Mouse (Mus musculus): ENCODE results near the gene Dock9. TPM values are rescaled to one million over a fixed set of nuclear protein-coding genes. Genes with fewer than 3 reads are reported as not detected.

The Dock9 gene
- total RNA-seq, 2 experiments from 2014 or later = 13.4 to 14.2 TPM

GRCm38 (mm10) chr14:121793639-121794038, 4.0 kb downstream of the Dock9 start:
- DNase-seq (ENCODE audit: low spot score) = no peak

- DNase-seq (ENCODE audit: low spot score) = no peak
Measured at GRCm38 (mm10) chr14:121791935-121792334, 5.7 kb downstream of the Dock9 start.

GRCm38 (mm10) chr14:121791112-121791511, 6.5 kb downstream of the Dock9 start:
- DNase-seq (ENCODE audit: low spot score) = no peak

GRCm38 (mm10) chr14:121789273-121789672, 8.4 kb downstream of the Dock9 start:
- no peak for DNase-seq (ENCODE audit: low spot score)

GRCm38 (mm10) chr14:121788451-121788850, 9.2 kb downstream of the Dock9 start:
- DNase-seq (ENCODE audit: low spot score) = no peak

- DNase-seq (ENCODE audit: low spot score) = no peak
Measured at GRCm38 (mm10) chr14:121787430-121787829, 10.2 kb downstream of the Dock9 start.

GRCm38 (mm10) chr14:121786900-121787299, 10.7 kb downstream of the Dock9 start:
- no peak for DNase-seq (ENCODE audit: low spot score)

GRCm38 (mm10) chr14:121785394-121785793, 12.2 kb downstream of the Dock9 start:
- no peak for DNase-seq (ENCODE audit: low spot score)

- DNase-seq (ENCODE audit: low spot score) = peak; percentile 14
Measured at GRCm38 (mm10) chr14:121780942-121781531, 16.6 kb downstream of the Dock9 start.

- DNase-seq (ENCODE audit: low spot score) = no peak
Measured at GRCm38 (mm10) chr14:121780144-121780913, 17.3 kb downstream of the Dock9 start.

- no peak for DNase-seq (ENCODE audit: low spot score)
Measured at GRCm38 (mm10) chr14:121779620-121780019, 18.0 kb downstream of the Dock9 start.

GRCm38 (mm10) chr14:121777279-121777831, 20.3 kb downstream of the Dock9 start:
- DNase-seq (ENCODE audit: low spot score) = no peak

GRCm38 (mm10) chr14:121776749-121777148, 20.9 kb downstream of the Dock9 start:
- no peak for DNase-seq (ENCODE audit: low spot score)

- no peak for DNase-seq (ENCODE audit: low spot score)
Measured at GRCm38 (mm10) chr14:121762021-121762452, 35.6 kb downstream of the Dock9 start.

GRCm38 (mm10) chr14:121760403-121760802, 37.2 kb downstream of the Dock9 start:
- no peak for DNase-seq (ENCODE audit: low spot score)

GRCm38 (mm10) chr14:121754110-121754509, 43.5 kb downstream of the Dock9 start:
- DNase-seq (ENCODE audit: low spot score) = peak; percentile 78

GRCm38 (mm10) chr14:121752686-121753426, 44.8 kb downstream of the Dock9 start:
- peak; percentile 31 for DNase-seq (ENCODE audit: low spot score)

- no peak for DNase-seq (ENCODE audit: low spot score)
Measured at GRCm38 (mm10) chr14:121749606-121750005, 48.0 kb downstream of the Dock9 start.

- no peak for DNase-seq (ENCODE audit: low spot score)
Measured at GRCm38 (mm10) chr14:121749084-121749483, 48.6 kb downstream of the Dock9 start.

GRCm38 (mm10) chr14:121747360-121747759, 50.3 kb downstream of the Dock9 start:
- DNase-seq (ENCODE audit: low spot score) = no peak

GRCm38 (mm10) chr14:121743787-121744417, 53.7 kb downstream of the Dock9 start:
- no peak for DNase-seq (ENCODE audit: low spot score)

Measured in gastrocnemius, adult 18-20 months (tissue).